Mouse (Mus musculus): ENCODE results near the gene Tepsin. TPM values are rescaled to one million over a fixed set of nuclear protein-coding genes. Genes with fewer than 3 reads are reported as not detected.

Gene Tepsin
- polyA plus RNA-seq, 1 experiment from 2014 or later: 21.3 TPM

- H3K27me3 ChIP-seq (ENCODE audit: control insufficient read depth, insufficient read depth, low read depth, low read length): no peaks in the 10 kb centered on the region
- H3K36me3 ChIP-seq (ENCODE audit: control insufficient read depth, insufficient read depth, low read length): 0 out of 2 replicates have a peak, but pooled peaks cover 5% of the 10 kb centered on the region
- H3K9me3 ChIP-seq (replicated peaks; ENCODE audit: control insufficient read depth, low read length, poor library complexity, severe bottlenecking): no peaks in the 10 kb centered on the region
- no peak overlapping the region for H3K4me3 ChIP-seq (ENCODE audit: low read depth, low read length)
- no peaks in the 10 kb centered on the region; the same call in 1 of the 2 replicates for H3K4me1 ChIP-seq (ENCODE audit: control insufficient read depth, insufficient read depth, low read length)
- H3K9ac ChIP-seq (ENCODE audit: low read depth, low read length): no peak overlapping the region
- no peak for ATAC-seq
- WGBS: 82% methylated on average over 2 of the region's 2 CpGs
- H3K4me2 ChIP-seq (ENCODE audit: low read length): no peak overlapping the region
- no peak overlapping the region for H3K27ac ChIP-seq (ENCODE audit: low read length)
Observed at GRCm38 (mm10) chr11:120117626-120118025, 19.1 kb upstream of the Tepsin start.

GRCm38 (mm10) chr11:120114488-120115215 lies 16.1 kb upstream of the Tepsin start:
- Histone ChIP-seq H3K9me3 (replicated peaks; ENCODE audit: control insufficient read depth, low read length, poor library complexity, severe bottlenecking) (no peaks in the 10 kb centered on the region), H3K4me3 (ENCODE audit: low read depth, low read length) (no peak overlapping the region), H3K4me2 (ENCODE audit: low read length) (no peak overlapping the region), H3K4me1 (ENCODE audit: control insufficient read depth, insufficient read depth, low read length) (peaks cover 4% of the 10 kb centered on the region; the same call in 1 of the 2 replicates), H3K9ac (ENCODE audit: low read depth, low read length) (no peak overlapping the region), H3K27me3 (ENCODE audit: control insufficient read depth, insufficient read depth, low read depth, low read length) (no peaks in the 10 kb centered on the region), H3K36me3 (ENCODE audit: control insufficient read depth, insufficient read depth, low read length) (0 out of 2 replicates have a peak, but pooled peaks cover 5% of the 10 kb centered on the region), H3K27ac (ENCODE audit: low read length) (no peak overlapping the region)
- WGBS: 93% methylated on average over 21 of the region's 21 CpGs
- ATAC-seq: no peak

GRCm38 (mm10) chr11:120112136-120112535 lies 13.6 kb upstream of the Tepsin start:
- no peak for ATAC-seq
- no peaks in the 10 kb centered on the region for H3K27me3 ChIP-seq (ENCODE audit: control insufficient read depth, insufficient read depth, low read depth, low read length)
- no peak overlapping the region for H3K4me3 ChIP-seq (ENCODE audit: low read depth, low read length)
- no peaks in the 10 kb centered on the region for H3K9me3 ChIP-seq (replicated peaks; ENCODE audit: control insufficient read depth, low read length, poor library complexity, severe bottlenecking)
- peaks cover 4% of the 10 kb centered on the region; the same call in 1 of the 2 replicates for H3K4me1 ChIP-seq (ENCODE audit: control insufficient read depth, insufficient read depth, low read length)
- H3K9ac ChIP-seq (ENCODE audit: low read depth, low read length): no peak overlapping the region
- H3K4me2 ChIP-seq (ENCODE audit: low read length): no peak overlapping the region
- H3K36me3 ChIP-seq (ENCODE audit: control insufficient read depth, insufficient read depth, low read length): peaks cover 7% of the 10 kb centered on the region; the same call in 1 of the 2 replicates
- WGBS: 94% methylated on average over 4 of the region's 4 CpGs
- H3K27ac ChIP-seq (ENCODE audit: low read length): no peak overlapping the region

GRCm38 (mm10) chr11:120111033-120111432 lies 12.5 kb upstream of the Tepsin start:
- Histone ChIP-seq H3K27ac (ENCODE audit: low read length) (peak overlapping the region; percentile 50; the same call in 1 of the 2 replicates), H3K9ac (ENCODE audit: low read depth, low read length) (no peak overlapping the region), H3K9me3 (replicated peaks; ENCODE audit: control insufficient read depth, low read length, poor library complexity, severe bottlenecking) (no peaks in the 10 kb centered on the region), H3K4me2 (ENCODE audit: low read length) (no peak overlapping the region), H3K27me3 (ENCODE audit: control insufficient read depth, insufficient read depth, low read depth, low read length) (no peaks in the 10 kb centered on the region), H3K4me1 (ENCODE audit: control insufficient read depth, insufficient read depth, low read length) (peaks cover 4% of the 10 kb centered on the region; the same call in 1 of the 2 replicates), H3K36me3 (ENCODE audit: control insufficient read depth, insufficient read depth, low read length) (peaks cover 7% of the 10 kb centered on the region; the same call in 1 of the 2 replicates), H3K4me3 (ENCODE audit: low read depth, low read length) (no peak overlapping the region)
- 9% methylated on average over 2 of the region's 2 CpGs for WGBS
- ATAC-seq: 0 out of 2 replicates have a peak, but pooled peaks have one; percentile 22

GRCm38 (mm10) chr11:120110554-120110953 lies 12.0 kb upstream of the Tepsin start:
- H3K27me3 ChIP-seq (ENCODE audit: control insufficient read depth, insufficient read depth, low read depth, low read length): no peaks in the 10 kb centered on the region
- H3K4me1 ChIP-seq (ENCODE audit: control insufficient read depth, insufficient read depth, low read length): peaks cover 4% of the 10 kb centered on the region; the same call in 1 of the 2 replicates
- peak overlapping the region; percentile 50; the same call in 1 of the 2 replicates for H3K27ac ChIP-seq (ENCODE audit: low read length)
- no peak overlapping the region for H3K4me3 ChIP-seq (ENCODE audit: low read depth, low read length)
- peaks cover 10% of the 10 kb centered on the region; the same call in 1 of the 2 replicates for H3K36me3 ChIP-seq (ENCODE audit: control insufficient read depth, insufficient read depth, low read length)
- WGBS: 64% methylated on average over 7 of the region's 7 CpGs
- no peaks in the 10 kb centered on the region for H3K9me3 ChIP-seq (replicated peaks; ENCODE audit: control insufficient read depth, low read length, poor library complexity, severe bottlenecking)
- H3K4me2 ChIP-seq (ENCODE audit: low read length): no peak overlapping the region
- no peak overlapping the region for H3K9ac ChIP-seq (ENCODE audit: low read depth, low read length)
- no peak for ATAC-seq

GRCm38 (mm10) chr11:120109558-120110210 lies 11.2 kb upstream of the Tepsin start:
- Histone ChIP-seq H3K4me1 (ENCODE audit: control insufficient read depth, insufficient read depth, low read length) (peaks cover 4% of the 10 kb centered on the region; the same call in 1 of the 2 replicates), H3K9ac (ENCODE audit: low read depth, low read length) (no peak overlapping the region), H3K27me3 (ENCODE audit: control insufficient read depth, insufficient read depth, low read depth, low read length) (no peaks in the 10 kb centered on the region), H3K27ac (ENCODE audit: low read length) (no peak overlapping the region), H3K9me3 (replicated peaks; ENCODE audit: control insufficient read depth, low read length, poor library complexity, severe bottlenecking) (no peaks in the 10 kb centered on the region), H3K4me3 (ENCODE audit: low read depth, low read length) (no peak overlapping the region), H3K36me3 (ENCODE audit: control insufficient read depth, insufficient read depth, low read length) (peaks cover 12% of the 10 kb centered on the region), H3K4me2 (ENCODE audit: low read length) (no peak overlapping the region)
- ATAC-seq: no peak; the same call in 1 of the 2 replicates
- 66% methylated on average over 14 of the region's 14 CpGs for WGBS

GRCm38 (mm10) chr11:120107796-120108195 lies 9.3 kb upstream of the Tepsin start:
- ATAC-seq: no peak
- Histone ChIP-seq H3K4me2 (ENCODE audit: low read length) (no peak overlapping the region), H3K27ac (ENCODE audit: low read length) (no peak overlapping the region), H3K27me3 (ENCODE audit: control insufficient read depth, insufficient read depth, low read depth, low read length) (no peaks in the 10 kb centered on the region), H3K36me3 (ENCODE audit: control insufficient read depth, insufficient read depth, low read length) (peaks cover 18% of the 10 kb centered on the region), H3K4me3 (ENCODE audit: low read depth, low read length) (no peak overlapping the region), H3K4me1 (ENCODE audit: control insufficient read depth, insufficient read depth, low read length) (peaks cover 4% of the 10 kb centered on the region; the same call in 1 of the 2 replicates), H3K9ac (ENCODE audit: low read depth, low read length) (no peak overlapping the region), H3K9me3 (replicated peaks; ENCODE audit: control insufficient read depth, low read length, poor library complexity, severe bottlenecking) (no peaks in the 10 kb centered on the region)
- WGBS: 85% methylated on average over 9 of the region's 9 CpGs

- H3K4me3 ChIP-seq (ENCODE audit: low read depth, low read length): no peak overlapping the region
- 72% methylated on average over 2 of the region's 2 CpGs for WGBS
- peaks cover 18% of the 10 kb centered on the region for H3K36me3 ChIP-seq (ENCODE audit: control insufficient read depth, insufficient read depth, low read length)
- no peaks in the 10 kb centered on the region for H3K9me3 ChIP-seq (replicated peaks; ENCODE audit: control insufficient read depth, low read length, poor library complexity, severe bottlenecking)
- peaks cover 4% of the 10 kb centered on the region; the same call in 1 of the 2 replicates for H3K4me1 ChIP-seq (ENCODE audit: control insufficient read depth, insufficient read depth, low read length)
- H3K27ac ChIP-seq (ENCODE audit: low read length): no peak overlapping the region
- no peak overlapping the region for H3K4me2 ChIP-seq (ENCODE audit: low read length)
- no peak for ATAC-seq
- H3K9ac ChIP-seq (ENCODE audit: low read depth, low read length): no peak overlapping the region
- H3K27me3 ChIP-seq (ENCODE audit: control insufficient read depth, insufficient read depth, low read depth, low read length): no peaks in the 10 kb centered on the region
Observed at GRCm38 (mm10) chr11:120107026-120107425, 8.5 kb upstream of the Tepsin start.
